Mouse (Mus musculus) lung, adult 2 months (tissue): ENCODE data around the gene Mob3a.

Experiments
- CTCF ChIP-seq: fragments of 200-500 bp; IDR thresholded peaks from 2 replicates; pipeline ENCODE4 v1.5.1; 2011; ENCODE audit warnings: mild to moderate bottlenecking, low read length, control low read depth; ENCODE audit not compliant: insufficient read depth
- POLR2A ChIP-seq: fragments of 200-500 bp; IDR thresholded peaks from 2 replicates; pipeline ENCODE4 v1.6.1; 2011; ENCODE audit warnings: low read depth, mild to moderate bottlenecking, control low read depth, low read length, borderline replicate concordance; ENCODE audit errors: extremely low read depth

GRCm38 (mm10) chr10:80686617-80687016, 15.2 kb downstream of the Mob3a start:
- TF ChIP-seq CTCF: no peak
- TF ChIP-seq POLR2A: no peak
